Mouse (Mus musculus) intestine, postnatal 0 days (tissue): ENCODE results near the gene H2afz. TPM values are rescaled to one million over a fixed set of nuclear protein-coding genes. Genes with fewer than 3 reads are reported as not detected.
A peak's percentile ranks its signal among the peaks of the same experiment; 100 is the strongest.

Experiments used
- ATAC-seq: fragments of 200-750 bp; cut with Nextera tagmentation; 2 replicates; pipeline ENCODE4 v1.8.0; 2017; ENCODE audit warnings: mild to moderate bottlenecking, moderate TSS enrichment, moderate library complexity
- H3K27ac ChIP-seq: fragments of 300-500 bp; sonication (generic); 2 replicates; pipeline ENCODE4 v1.5.1; 2014; ENCODE audit warnings: mild to moderate bottlenecking, low read depth, low read length, moderate library complexity
- H3K27me3 ChIP-seq: fragments of 300-500 bp; sonication (generic); replicated peaks from 2 replicates; pipeline ENCODE4 v1.6.1; 2014; ENCODE audit warnings: low read length, mixed read lengths; ENCODE audit not compliant: control insufficient read depth, insufficient read depth
- H3K36me3 ChIP-seq: fragments of 300-500 bp; sonication (generic); 2 replicates; pipeline ENCODE4 v1.6.1; 2014; ENCODE audit warnings: mild to moderate bottlenecking, moderate library complexity; ENCODE audit not compliant: control insufficient read depth, insufficient read depth
- H3K4me1 ChIP-seq: fragments of 300-500 bp; sonication (generic); replicated peaks from 2 replicates; pipeline ENCODE4 v1.6.1; 2014; ENCODE audit warnings: antibody characterized with exemption, low read length, mixed read lengths; ENCODE audit not compliant: control insufficient read depth, insufficient read depth
- H3K4me2 ChIP-seq: fragments of 300-500 bp; sonication (generic); replicated peaks from 2 replicates; pipeline ENCODE4 v1.6.1; 2014; ENCODE audit warnings: low read depth, mild to moderate bottlenecking, moderate library complexity
- H3K4me3 ChIP-seq: fragments of 300-500 bp; sonication (generic); 2 replicates; pipeline ENCODE4 v1.5.1; 2014; ENCODE audit warnings: low read depth, low read length
- H3K9ac ChIP-seq: fragments of 300-500 bp; sonication (generic); 2 replicates; pipeline ENCODE4 v1.6.1; 2014; ENCODE audit warnings: mild to moderate bottlenecking, low read depth, low read length
- H3K9me3 ChIP-seq: fragments of 300-500 bp; sonication (generic); 2 replicates; pipeline ENCODE4 v1.6.1; 2016; ENCODE audit warnings: mixed run types; ENCODE audit not compliant: control insufficient read depth
- CTCF ChIP-seq: sonication (generic); IDR thresholded peaks from 2 replicates; pipeline ENCODE4 v1.5.1; 2016; ENCODE audit warnings: low read depth, mild to moderate bottlenecking, control low read depth, antibody characterized with exemption, moderate library complexity
- WGBS: fragments of 180-500 bp; shearing (Covaris S2); extraction: QIAGEN DNeasy Blood & Tissue Kit; methylation state at CpG from one replicate; pipeline ENCODE4 v1.1.7; 2014; 5-methylcytosine and 5-hydroxymethylcytosine counted together
- polyA plus RNA-seq: library from polyadenylated mRNA; unstranded; fragments of >200 nt; fragmentation: Nextera tagmentation; extraction: Ambion mirVana; gene quantifications from 2 replicates; pipeline ENCODE4 v1.2.1, GENCODE M21; 2015

Gene H2afz
- polyA plus RNA-seq, 1 experiment from 2014 or later, result 974 TPM

- TF ChIP-seq CTCF, result no peak
- Histone ChIP-seq H3K27ac (no peak overlapping the region), H3K27me3 (no peaks in the 10 kb centered on the region), H3K9ac (no peak overlapping the region), H3K9me3 (no peaks in the 10 kb centered on the region), H3K36me3 (peaks cover 30% of the 10 kb centered on the region), H3K4me3 (no peak overlapping the region), H3K4me2 (no peak overlapping the region), H3K4me1 (no peaks in the 10 kb centered on the region)
- no peak for ATAC-seq
- 77% methylated on average over 7 of the region's 7 CpGs for WGBS
These were observed 23.7 kb downstream of the H2afz start for GRCm38 (mm10) chr3:137887961-137888360.

GRCm38 (mm10) chr3:137891089-137891488 is 26.8 kb downstream of the H2afz start:
- Histone ChIP-seq H3K4me1 (no peaks in the 10 kb centered on the region), H3K27ac (no peak overlapping the region), H3K9me3 (no peaks in the 10 kb centered on the region), H3K27me3 (no peaks in the 10 kb centered on the region), H3K4me2 (no peak overlapping the region), H3K9ac (no peak overlapping the region), H3K36me3 (peaks cover 34% of the 10 kb centered on the region), H3K4me3 (no peak overlapping the region)
- 80% methylated on average over 3 of the region's 3 CpGs for WGBS
- no peak for ATAC-seq
- no peak for TF ChIP-seq CTCF

GRCm38 (mm10) chr3:137892118-137892517 is 27.8 kb downstream of the H2afz start:
- H3K9ac ChIP-seq, result no peak overlapping the region
- H3K4me1 ChIP-seq, result no peaks in the 10 kb centered on the region
- no peak overlapping the region for H3K27ac ChIP-seq
- no peak overlapping the region for H3K4me3 ChIP-seq
- H3K4me2 ChIP-seq, result no peak overlapping the region
- H3K36me3 ChIP-seq, result peaks cover 31% of the 10 kb centered on the region
- no peaks in the 10 kb centered on the region for H3K27me3 ChIP-seq
- no peak for ATAC-seq
- TF ChIP-seq CTCF, result no peak
- WGBS, result 97% methylated on average over 4 of the region's 4 CpGs
- H3K9me3 ChIP-seq, result no peaks in the 10 kb centered on the region

GRCm38 (mm10) chr3:137893789-137894188 is 29.5 kb downstream of the H2afz start:
- H3K36me3 ChIP-seq, result peaks cover 36% of the 10 kb centered on the region
- TF ChIP-seq CTCF, result no peak
- ATAC-seq, result no peak
- no peaks in the 10 kb centered on the region for H3K9me3 ChIP-seq
- H3K27ac ChIP-seq, result no peak overlapping the region
- no peak overlapping the region for H3K4me2 ChIP-seq
- no peaks in the 10 kb centered on the region for H3K27me3 ChIP-seq
- WGBS, result 89% methylated on average over 4 of the region's 4 CpGs
- H3K4me1 ChIP-seq, result no peaks in the 10 kb centered on the region
- H3K9ac ChIP-seq, result no peak overlapping the region
- no peak overlapping the region for H3K4me3 ChIP-seq

- 94% methylated on average over 3 of the region's 3 CpGs for WGBS
- Histone ChIP-seq H3K4me2 (no peak overlapping the region), H3K27me3 (no peaks in the 10 kb centered on the region), H3K4me3 (no peak overlapping the region), H3K4me1 (no peaks in the 10 kb centered on the region), H3K27ac (no peak overlapping the region), H3K36me3 (peaks cover 22% of the 10 kb centered on the region), H3K9ac (no peak overlapping the region), H3K9me3 (no peaks in the 10 kb centered on the region)
- ATAC-seq, result no peak
- TF ChIP-seq CTCF, result peak; percentile 57
These were observed 30.9 kb downstream of the H2afz start for GRCm38 (mm10) chr3:137895196-137895595.

GRCm38 (mm10) chr3:137896386-137896785 is 32.1 kb downstream of the H2afz start:
- H3K4me2 ChIP-seq, result no peak overlapping the region
- H3K27ac ChIP-seq, result no peak overlapping the region
- 84% methylated on average over 4 of the region's 4 CpGs for WGBS
- no peak overlapping the region for H3K4me3 ChIP-seq
- no peak overlapping the region for H3K9ac ChIP-seq
- no peaks in the 10 kb centered on the region for H3K4me1 ChIP-seq
- no peak for TF ChIP-seq CTCF
- H3K36me3 ChIP-seq, result peaks cover 22% of the 10 kb centered on the region
- no peaks in the 10 kb centered on the region for H3K9me3 ChIP-seq
- ATAC-seq, result no peak
- H3K27me3 ChIP-seq, result no peaks in the 10 kb centered on the region

GRCm38 (mm10) chr3:137896867-137897266 is 32.6 kb downstream of the H2afz start:
- Histone ChIP-seq H3K4me1 (no peaks in the 10 kb centered on the region), H3K4me2 (no peak overlapping the region), H3K4me3 (no peak overlapping the region), H3K36me3 (peaks cover 22% of the 10 kb centered on the region), H3K9ac (no peak overlapping the region), H3K27me3 (no peaks in the 10 kb centered on the region), H3K9me3 (no peaks in the 10 kb centered on the region), H3K27ac (no peak overlapping the region)
- ATAC-seq, result no peak
- WGBS, result 96% methylated on average over 3 of the region's 3 CpGs
- no peak for TF ChIP-seq CTCF
